ENCODE assay signal across 17 mouse cellular contexts in the genomic region with DNA sequence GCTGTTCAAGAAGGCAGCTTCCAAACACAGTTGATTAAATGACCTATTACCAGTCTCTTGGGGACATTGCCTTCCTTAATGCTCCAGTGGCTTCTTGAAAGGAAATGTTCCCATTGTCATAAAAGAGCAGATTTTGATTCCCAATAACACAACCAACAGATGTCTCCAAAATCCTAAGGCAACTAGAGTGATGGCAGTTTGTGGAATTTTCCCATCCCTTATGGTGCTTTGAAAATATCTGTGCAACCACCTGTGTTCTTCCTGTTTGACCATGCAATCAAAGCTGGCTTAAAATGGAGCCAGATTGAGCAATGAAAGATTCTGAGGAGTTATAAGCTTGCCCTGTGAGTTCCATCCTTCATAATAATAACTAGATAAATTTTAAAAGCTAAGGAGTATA.
DNase-seq lines count a peak whose midpoint lies in the region.
"Had no signal": no experiment of that assay in that cellular context is flagged by ENCODE, and none has a peak within 500 bp of the region (broad histone marks: within the 10 kb centered on the region; RNA-seq: fewer than 3 reads in every experiment).

No protein-coding gene starts in this region.

- peak; percentile 13 for DNase-seq in cerebellum, adult 9-10 months
- DNase-seq in cerebellum, postnatal 14 days = no peak
- DNase-seq in brain, adult 2 months (ENCODE audit: low read depth, low spot score) = peak; percentile 45
- peak; percentile 37 to 45 for DNase-seq in layer of hippocampus, adult 8-10 months (ENCODE audit: low spot score in 2 of 2)
- DNase-seq in layer of hippocampus, postnatal 14 days (ENCODE audit: low spot score in 2 of 2) = peak; percentile 44 to 86
- no peak for DNase-seq in heart, adult 9 months (ENCODE audit: low spot score in 2 of 2)
- no peak for DNase-seq in lung, postnatal 36 days
- DNase-seq: adrenal gland, adult 8-10 months; adrenal gland, postnatal 36 days; B cell, adult 2 months; cerebellum, adult 11 months; cerebellum, adult 8-10 months; embryo, embryonic 11 days; gastrocnemius, adult 2 months; gastrocnemius, postnatal 25 days; heart, postnatal 10 days; heart, postnatal 4 days had no signal

Comparison
In these comparisons a context has a peak if more than half of its experiments do, and no peak if none do; other contexts are left out.
1. DNase-seq: peak in cerebellum, adult 9-10 months (single experiment), brain, adult 2 months (single experiment), layer of hippocampus, adult 8-10 months (2 of 2) and layer of hippocampus, postnatal 14 days (2 of 2); none in cerebellum, postnatal 14 days (0 of 2), heart, adult 9 months (0 of 2) and lung, postnatal 36 days (single experiment).